ENCODE assay signal across 8 mouse cellular contexts in genomic region chr1:73955259-73955842, GRCm38 (mm10).
DNase-seq lines count a peak whose midpoint lies in the region; ATAC-seq lines count a peak whose summit lies in the region.

No protein-coding gene starts in this region.

- DNase-seq in testis, postnatal 10 days (ENCODE audit: low spot score), result peak; percentile 69
- DNase-seq in testis, postnatal 14 days (ENCODE audit: low spot score), result no peak
- peak; percentile 82 for DNase-seq in heart, adult 8-10 months (ENCODE audit: low spot score)
- peak; percentile 80 for DNase-seq in kidney, postnatal 10 days
- DNase-seq in ovary, postnatal 14 days (ENCODE audit: low spot score), result no peak
- DNase-seq in right cerebral cortex, adult 2 months (ENCODE audit: low spot score in 2 of 2), result no peak
- no peak for DNase-seq in layer of hippocampus, postnatal 14 days (ENCODE audit: low spot score in 2 of 2)

- ATAC-seq in midbrain, embryonic 16.5 days, result 0 out of 2 replicates have a peak, but pooled peaks have one; percentile 21

- 15% methylated on average over 4 of the region's 4 CpGs for WGBS in midbrain, embryonic 16.5 days

- H3K4me2 ChIP-seq in midbrain, embryonic 16.5 days (ENCODE audit: low read length), result no peak overlapping the region

- H3K27ac ChIP-seq in midbrain, embryonic 16.5 days (ENCODE audit: low read length), result 0 out of 2 replicates have a peak overlapping the region, but pooled peaks have one; percentile 39

- no peaks in the 10 kb centered on the region for H3K36me3 ChIP-seq in midbrain, embryonic 16.5 days (ENCODE audit: control insufficient read depth, insufficient read depth, low read length)

- H3K27me3 ChIP-seq in midbrain, embryonic 16.5 days (ENCODE audit: control insufficient read depth, insufficient read depth, low read depth, low read length), result no peaks in the 10 kb centered on the region

- no peak overlapping the region for H3K4me3 ChIP-seq in midbrain, embryonic 16.5 days (ENCODE audit: low read depth, low read length)

- peaks cover 2% of the 10 kb centered on the region; the same call in 1 of the 2 replicates for H3K4me1 ChIP-seq in midbrain, embryonic 16.5 days (ENCODE audit: control insufficient read depth, insufficient read depth, low read length)

- H3K9me3 ChIP-seq in midbrain, embryonic 16.5 days (replicated peaks; ENCODE audit: control insufficient read depth, low read length, poor library complexity, severe bottlenecking), result no peaks in the 10 kb centered on the region

- no peak overlapping the region for H3K9ac ChIP-seq in midbrain, embryonic 16.5 days (ENCODE audit: low read depth, low read length)

Comparison
In these comparisons a context has a peak if more than half of its experiments do, and no peak if none do; other contexts are left out.
1. DNase-seq: peak in testis, postnatal 10 days (single experiment), heart, adult 8-10 months (single experiment) and kidney, postnatal 10 days (single experiment); none in testis, postnatal 14 days (single experiment), ovary, postnatal 14 days (single experiment), right cerebral cortex, adult 2 months (0 of 2) and layer of hippocampus, postnatal 14 days (0 of 2).